Mouse (Mus musculus) kidney, embryonic 16.5 days (tissue): ENCODE data around the gene Tjp1. TPM values are rescaled to one million over a fixed set of nuclear protein-coding genes. Genes with fewer than 3 reads are reported as not detected.
A peak's percentile ranks its signal among the peaks of the same experiment; 100 is the strongest.

Experiments
- ATAC-seq: fragments of 200-750 bp; cut with Nextera tagmentation; 2 replicates; pipeline ENCODE4 v1.8.0; 2017; ENCODE audit warnings: moderate TSS enrichment; ENCODE audit not compliant: low FRiP score, low TSS enrichment
- H3K27ac ChIP-seq: fragments of 300-500 bp; sonication (generic); 2 replicates; pipeline ENCODE4 v1.5.1; 2014; ENCODE audit warnings: low read length
- H3K27me3 ChIP-seq: fragments of 300-500 bp; sonication (generic); 2 replicates; pipeline ENCODE4 v1.6.1; 2014; ENCODE audit warnings: low read length, control low read depth, mixed read lengths; ENCODE audit not compliant: insufficient read depth
- H3K36me3 ChIP-seq: fragments of 300-500 bp; sonication (generic); 2 replicates; pipeline ENCODE4 v1.6.1; 2014; ENCODE audit warnings: low read length, control low read depth, mixed read lengths; ENCODE audit not compliant: insufficient read depth
- H3K4me1 ChIP-seq: fragments of 300-500 bp; sonication (generic); 2 replicates; pipeline ENCODE4 v1.6.1; 2014; ENCODE audit warnings: low read length, control low read depth, mixed read lengths; ENCODE audit not compliant: insufficient read depth
- H3K4me2 ChIP-seq: fragments of 300-500 bp; sonication (generic); replicated peaks from 2 replicates; pipeline ENCODE4 v1.6.1; 2014; ENCODE audit warnings: low read depth, low read length
- H3K4me3 ChIP-seq: fragments of 300-500 bp; sonication (generic); 2 replicates; pipeline ENCODE4 v1.5.1; 2014; ENCODE audit warnings: mild to moderate bottlenecking, low read length
- H3K9ac ChIP-seq: fragments of 300-500 bp; sonication (generic); replicated peaks from 2 replicates; pipeline ENCODE4 v1.6.1; 2014; ENCODE audit warnings: low read length
- H3K9me3 ChIP-seq: fragments of 300-500 bp; sonication (generic); 2 replicates; pipeline ENCODE4 v1.6.1; 2016; ENCODE audit warnings: low read length, control low read depth
- WGBS: fragments of 180-500 bp; shearing (Covaris S2); extraction: QIAGEN DNeasy Blood & Tissue Kit; methylation state at CpG from one replicate; pipeline ENCODE4 v1.1.7; 2014; 5-methylcytosine and 5-hydroxymethylcytosine counted together
- polyA plus RNA-seq: library from polyadenylated mRNA; unstranded; fragments of >200 nt; fragmentation: Nextera tagmentation; extraction: Ambion mirVana; gene quantifications from 2 replicates; pipeline ENCODE4 v1.2.1, GENCODE M21; 2015

The Tjp1 gene
- polyA plus RNA-seq, 1 experiment from 2014 or later, result 29.1 TPM

DNA sequence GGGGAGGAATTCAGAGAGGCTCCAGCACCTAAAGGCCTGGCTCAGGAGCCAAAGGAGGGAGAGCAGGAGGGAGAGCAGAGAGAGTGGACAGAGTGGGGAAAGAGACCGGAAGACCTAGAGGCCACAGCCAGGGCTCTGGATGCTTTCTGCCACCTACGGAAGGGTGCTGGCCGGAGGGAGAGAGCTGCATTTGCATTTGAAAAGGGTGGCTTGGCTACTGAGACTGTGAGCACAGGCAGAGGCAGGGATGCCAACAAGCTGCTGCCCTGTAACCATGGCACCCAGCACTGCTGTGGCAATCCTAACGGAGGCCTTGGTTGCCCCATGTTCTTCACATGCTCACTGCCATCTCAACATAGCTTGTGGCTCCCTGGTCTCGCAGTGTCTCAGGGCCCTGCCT is 77.4 kb downstream of the Tjp1 start:
- Histone ChIP-seq H3K27me3 (no peaks in the 10 kb centered on the region), H3K9ac (no peak overlapping the region), H3K4me2 (no peak overlapping the region), H3K4me3 (no peak overlapping the region), H3K4me1 (no peaks in the 10 kb centered on the region), H3K36me3 (no peaks in the 10 kb centered on the region), H3K9me3 (no peaks in the 10 kb centered on the region), H3K27ac (no peak overlapping the region)
- WGBS, result 67% methylated on average over 5 of the region's 5 CpGs
- no peak for ATAC-seq

DNA sequence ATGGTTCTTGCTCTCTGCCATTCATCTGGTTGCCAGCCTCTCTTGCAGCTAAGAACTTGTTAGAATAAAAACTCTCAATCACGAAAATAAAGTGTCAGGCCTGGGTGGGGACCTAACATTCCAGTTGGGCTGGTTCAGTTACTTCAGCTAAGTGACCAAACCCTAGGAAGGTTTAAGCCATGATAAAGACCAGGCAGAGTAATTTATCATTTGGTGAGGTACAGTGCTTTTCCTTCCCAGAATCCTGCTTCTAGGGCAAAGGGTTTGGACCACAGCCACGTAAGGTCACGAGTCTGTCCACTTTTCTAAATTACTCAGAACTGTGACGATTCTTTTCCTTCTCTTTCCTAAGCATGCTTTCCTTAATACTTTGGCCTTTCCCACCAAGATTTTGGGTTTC is 86.1 kb downstream of the Tjp1 start:
- no peak for ATAC-seq
- Histone ChIP-seq H3K4me3 (no peak overlapping the region), H3K9ac (no peak overlapping the region), H3K36me3 (no peaks in the 10 kb centered on the region), H3K4me2 (no peak overlapping the region), H3K4me1 (no peaks in the 10 kb centered on the region), H3K27ac (no peak overlapping the region), H3K27me3 (no peaks in the 10 kb centered on the region), H3K9me3 (no peaks in the 10 kb centered on the region)
- WGBS, result 72% methylated on average over 4 of the region's 4 CpGs

DNA sequence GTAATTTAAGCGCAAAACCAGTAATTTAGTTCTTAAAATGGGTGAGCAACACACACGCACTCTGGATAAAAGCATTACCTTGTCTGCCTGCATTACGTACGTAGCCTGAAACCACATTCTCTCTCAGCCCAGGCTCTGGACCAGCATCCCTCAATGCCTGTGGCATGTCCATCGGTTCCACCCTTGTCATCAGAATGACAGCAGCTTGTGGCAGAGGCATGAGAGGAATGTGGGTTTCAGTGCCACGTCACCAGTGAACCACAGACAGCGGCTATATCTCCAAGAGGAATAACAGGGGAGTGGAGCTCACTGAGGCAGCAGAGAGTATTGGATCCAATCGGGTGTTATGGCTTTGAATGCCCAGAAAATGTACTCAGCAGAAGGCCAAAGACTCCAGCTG is 88.1 kb downstream of the Tjp1 start:
- Histone ChIP-seq H3K27me3 (no peaks in the 10 kb centered on the region), H3K27ac (no peak overlapping the region), H3K36me3 (no peaks in the 10 kb centered on the region), H3K9ac (no peak overlapping the region), H3K4me2 (no peak overlapping the region), H3K4me1 (no peaks in the 10 kb centered on the region), H3K9me3 (no peaks in the 10 kb centered on the region), H3K4me3 (no peak overlapping the region)
- 85% methylated on average over 8 of the region's 8 CpGs for WGBS
- ATAC-seq, result no peak

DNA sequence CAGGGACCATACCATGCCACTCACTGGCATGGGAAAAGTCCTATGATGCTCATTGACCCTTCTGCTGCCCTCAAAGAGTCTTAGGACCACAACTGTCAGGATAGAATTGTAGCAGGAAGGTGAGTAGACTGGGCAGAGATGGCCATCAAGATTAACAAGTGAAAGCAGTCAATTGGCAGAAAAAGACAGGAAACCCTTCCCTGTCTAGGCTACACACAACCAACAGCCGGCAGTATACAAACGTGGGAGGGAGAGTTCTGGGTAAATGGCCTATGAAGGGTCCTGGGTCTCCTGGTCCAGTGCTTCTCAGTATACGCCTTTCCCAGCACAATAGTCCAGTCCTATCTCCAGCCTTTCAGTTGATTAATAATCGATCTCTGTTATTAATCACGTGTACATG is 89.4 kb downstream of the Tjp1 start:
- Histone ChIP-seq H3K36me3 (no peaks in the 10 kb centered on the region), H3K4me2 (no peak overlapping the region), H3K9me3 (no peaks in the 10 kb centered on the region), H3K4me1 (no peaks in the 10 kb centered on the region), H3K27me3 (no peaks in the 10 kb centered on the region), H3K27ac (no peak overlapping the region), H3K9ac (no peak overlapping the region), H3K4me3 (no peak overlapping the region)
- no peak for ATAC-seq
- 70% methylated on average over 5 of the region's 5 CpGs for WGBS

DNA sequence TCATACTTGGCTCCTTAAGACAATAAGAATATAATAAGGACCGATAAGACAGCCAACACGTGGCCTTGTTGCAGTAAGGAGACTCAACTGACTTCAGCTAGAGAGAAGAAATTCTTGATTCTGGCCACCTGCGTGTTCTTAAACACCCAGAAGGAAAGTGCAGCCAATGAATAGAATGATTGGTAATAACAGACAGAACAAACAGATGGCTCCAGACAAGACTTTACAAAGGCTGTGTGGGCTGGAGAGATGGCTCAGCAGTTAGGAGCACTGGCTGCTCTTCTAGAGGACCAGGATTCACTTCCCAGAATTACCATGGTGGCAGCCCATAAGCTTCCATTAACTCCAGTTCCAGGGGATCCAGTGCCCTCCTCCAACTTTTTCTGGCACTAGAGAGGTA is 90.7 kb downstream of the Tjp1 start:
- Histone ChIP-seq H3K27me3 (no peaks in the 10 kb centered on the region), H3K4me2 (no peak overlapping the region), H3K27ac (no peak overlapping the region), H3K9ac (no peak overlapping the region), H3K4me1 (no peaks in the 10 kb centered on the region), H3K9me3 (no peaks in the 10 kb centered on the region), H3K4me3 (no peak overlapping the region), H3K36me3 (no peaks in the 10 kb centered on the region)
- WGBS, result 84% methylated on average over 3 of the region's 3 CpGs
- ATAC-seq, result no peak

DNA sequence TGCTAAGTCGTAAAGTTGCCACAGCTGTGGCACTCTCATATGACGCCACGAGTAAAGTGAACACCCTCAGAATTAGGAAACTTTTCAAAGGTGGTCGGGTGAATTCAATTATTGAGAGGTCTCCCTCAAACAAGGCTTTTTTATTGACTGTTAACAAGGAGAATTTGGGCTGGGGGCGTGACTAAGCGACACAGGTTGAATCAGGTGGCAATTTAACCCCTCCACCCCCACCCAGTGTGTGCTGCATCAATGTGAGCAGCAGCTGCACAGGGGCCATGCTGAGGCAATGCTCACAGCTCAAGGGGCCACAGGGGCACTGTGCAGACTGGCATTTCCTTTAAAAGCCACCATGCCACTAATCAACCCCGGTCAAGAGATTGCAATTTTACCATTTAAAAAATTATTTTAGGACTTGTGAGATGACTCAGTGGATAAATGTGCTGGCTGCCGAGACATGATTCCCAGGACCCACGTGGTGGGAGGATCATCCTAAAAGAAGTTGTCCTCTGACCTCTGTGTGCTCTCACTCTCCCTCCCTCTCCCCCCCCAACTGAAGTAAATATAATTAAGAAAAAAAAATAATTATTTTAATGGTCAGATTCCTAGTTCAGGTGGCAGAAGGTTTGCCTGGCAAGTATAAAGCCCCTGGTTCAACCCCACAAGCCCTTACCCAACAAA is 96.4 kb downstream of the Tjp1 start:
- Histone ChIP-seq H3K4me1 (peaks cover 11% of the 10 kb centered on the region), H3K9me3 (no peaks in the 10 kb centered on the region), H3K4me2 (no peak overlapping the region), H3K36me3 (no peaks in the 10 kb centered on the region), H3K4me3 (no peak overlapping the region), H3K9ac (no peak overlapping the region), H3K27me3 (no peaks in the 10 kb centered on the region), H3K27ac (no peak overlapping the region)
- ATAC-seq, result no peak
- 23% methylated on average over 9 of the region's 9 CpGs for WGBS

DNA sequence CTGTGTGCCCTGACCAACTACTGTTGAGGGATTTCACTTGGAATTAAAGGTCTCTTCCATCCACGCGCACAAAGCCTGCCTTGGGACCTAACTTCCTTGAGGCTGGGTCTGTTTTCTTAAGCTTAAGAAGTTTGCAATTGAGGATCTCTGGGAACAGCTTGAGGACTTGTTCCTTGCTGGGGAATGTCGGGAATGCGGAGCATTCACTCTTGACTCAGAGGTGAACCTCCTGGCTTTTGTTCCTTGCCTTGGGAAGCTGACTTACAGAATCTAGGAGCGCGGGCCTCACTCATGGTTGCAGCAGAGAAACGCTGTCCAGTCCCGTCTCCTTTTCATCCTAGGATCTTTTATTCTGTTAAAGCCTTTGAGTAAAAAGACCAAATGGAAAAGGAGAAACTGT is 97.2 kb downstream of the Tjp1 start:
- 19% methylated on average over 8 of the region's 8 CpGs for WGBS
- H3K27me3 ChIP-seq, result no peaks in the 10 kb centered on the region
- H3K4me2 ChIP-seq, result no peak overlapping the region
- ATAC-seq, result peak; percentile 61; the same call in 1 of the 2 replicates
- peak overlapping the region; percentile 71 for H3K27ac ChIP-seq
- H3K36me3 ChIP-seq, result no peaks in the 10 kb centered on the region
- H3K9me3 ChIP-seq, result no peaks in the 10 kb centered on the region
- H3K4me1 ChIP-seq, result peaks cover 11% of the 10 kb centered on the region
- H3K9ac ChIP-seq, result no peak overlapping the region
- no peak overlapping the region for H3K4me3 ChIP-seq

DNA sequence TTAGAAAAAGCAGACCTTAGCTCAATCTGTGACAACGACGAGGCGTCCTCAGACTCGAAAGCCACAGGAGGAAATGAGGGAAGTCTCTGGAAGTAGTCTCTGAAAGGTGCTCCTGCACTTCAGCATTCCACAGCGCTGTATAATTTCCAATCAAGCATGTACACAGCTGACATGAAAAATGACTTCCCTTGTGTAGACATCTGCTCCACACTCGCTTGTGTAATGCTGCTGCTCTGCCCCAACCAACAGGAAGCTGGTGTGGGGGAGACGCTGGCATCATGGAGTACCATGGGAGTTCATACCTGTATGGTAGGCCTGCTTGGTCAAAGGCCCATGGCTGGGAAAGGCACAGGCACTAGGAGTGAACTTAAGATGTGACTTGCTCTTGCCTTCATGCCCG is 103.1 kb downstream of the Tjp1 start:
- ATAC-seq, result peak; percentile 57; the same call in 1 of the 2 replicates
- Histone ChIP-seq H3K36me3 (no peaks in the 10 kb centered on the region), H3K9me3 (no peaks in the 10 kb centered on the region), H3K9ac (no peak overlapping the region; the same call in 1 of the 2 replicates), H3K4me1 (peaks cover 25% of the 10 kb centered on the region; the same call in 1 of the 2 replicates), H3K4me3 (no peak overlapping the region), H3K27ac (peak overlapping the region; percentile 41; the same call in 1 of the 2 replicates), H3K4me2 (no peak overlapping the region), H3K27me3 (no peaks in the 10 kb centered on the region)
- WGBS, result 53% methylated on average over 8 of the region's 8 CpGs

DNA sequence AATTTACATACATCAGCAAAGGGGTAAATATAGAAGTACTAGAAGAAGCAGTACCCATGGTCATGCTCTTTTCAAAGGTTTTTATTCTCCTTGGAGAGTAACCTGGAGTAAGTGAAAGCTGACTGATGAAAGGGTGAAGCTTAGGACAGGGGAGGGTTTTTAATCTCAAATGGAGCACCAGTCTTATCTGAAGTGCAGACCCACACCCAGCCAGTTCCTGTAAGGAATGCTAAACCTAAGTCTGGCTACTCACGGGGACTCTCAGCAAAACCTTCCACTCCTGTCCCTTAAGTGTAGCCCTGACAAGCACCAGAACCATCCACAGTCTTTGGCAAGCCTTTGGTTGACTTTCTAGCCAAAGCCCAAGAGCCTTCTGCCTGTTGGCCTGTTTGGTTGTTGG is 105.1 kb downstream of the Tjp1 start:
- no peaks in the 10 kb centered on the region for H3K36me3 ChIP-seq
- H3K27ac ChIP-seq, result no peak overlapping the region
- 79% methylated on average over 1 of the region's 1 CpGs for WGBS
- no peak overlapping the region for H3K4me2 ChIP-seq
- no peak for ATAC-seq
- H3K27me3 ChIP-seq, result no peaks in the 10 kb centered on the region
- peaks cover 45% of the 10 kb centered on the region for H3K4me1 ChIP-seq
- H3K9ac ChIP-seq, result no peak overlapping the region
- H3K4me3 ChIP-seq, result no peak overlapping the region
- no peaks in the 10 kb centered on the region for H3K9me3 ChIP-seq

DNA sequence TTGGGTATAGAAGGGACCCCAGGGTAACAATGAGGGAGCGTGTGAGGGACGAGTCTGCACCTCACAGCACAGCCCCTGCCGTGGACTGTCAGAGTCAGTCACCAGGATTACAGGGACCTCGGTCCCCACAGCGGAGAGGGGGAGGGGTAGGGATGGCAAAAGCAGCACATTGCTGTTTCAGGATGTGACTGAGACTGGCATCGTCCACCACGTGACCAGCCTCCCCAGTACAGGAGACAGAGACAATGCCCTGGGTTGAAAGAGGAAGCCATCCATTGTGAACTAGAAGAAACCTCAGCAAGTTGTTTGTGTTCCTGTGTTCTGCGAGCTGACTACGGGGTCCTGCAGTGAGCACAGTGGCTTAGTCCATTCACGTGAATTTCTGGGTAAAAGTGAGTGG is 106.1 kb downstream of the Tjp1 start:
- Histone ChIP-seq H3K9ac (no peak overlapping the region), H3K36me3 (no peaks in the 10 kb centered on the region), H3K4me1 (peaks cover 53% of the 10 kb centered on the region), H3K4me3 (no peak overlapping the region), H3K27me3 (no peaks in the 10 kb centered on the region), H3K27ac (peak overlapping the region; percentile 63; the same call in 1 of the 2 replicates), H3K4me2 (0 out of 2 replicates have a peak overlapping the region, but pooled peaks have one; percentile 18), H3K9me3 (no peaks in the 10 kb centered on the region)
- WGBS, result 26% methylated on average over 10 of the region's 10 CpGs
- ATAC-seq, result peak; percentile 55
